Mouse (Mus musculus) neural tube, embryonic 11.5 days (tissue): ENCODE data around the gene Olfr15. TPM values are rescaled to one million over a fixed set of nuclear protein-coding genes. Genes with fewer than 3 reads are reported as not detected.

ENCODE experiments used
- ATAC-seq: fragments of 200-750 bp; cut with Nextera tagmentation; 2 replicates; pipeline ENCODE4 v1.8.0; 2017; ENCODE audit warnings: moderate number of reproducible peaks, mild to moderate bottlenecking, moderate TSS enrichment, moderate library complexity; ENCODE audit not compliant: insufficient read depth, low FRiP score, low TSS enrichment
- DNase-seq: peaks from one replicate; pipeline ENCODE4 v3.0.0-alpha.2; 2015; ENCODE audit warnings: low spot score
- H3K27ac ChIP-seq: fragments of 300-500 bp; sonication (generic); 2 replicates; pipeline ENCODE4 v1.5.1; 2014; ENCODE audit warnings: low read depth, mild to moderate bottlenecking, low read length
- H3K27me3 ChIP-seq: fragments of 300-500 bp; sonication (generic); 2 replicates; pipeline ENCODE4 v1.6.1; 2014; ENCODE audit warnings: mild to moderate bottlenecking, low read length, mixed read lengths; ENCODE audit not compliant: control insufficient read depth, insufficient read depth
- H3K36me3 ChIP-seq: fragments of 300-500 bp; sonication (generic); 2 replicates; pipeline ENCODE4 v1.6.1; 2014; ENCODE audit warnings: mild to moderate bottlenecking, low read length, moderate library complexity, mixed read lengths; ENCODE audit not compliant: control insufficient read depth, insufficient read depth
- H3K4me1 ChIP-seq: fragments of 300-500 bp; sonication (generic); 2 replicates; pipeline ENCODE4 v1.6.1; 2014; ENCODE audit warnings: low read length, mixed read lengths; ENCODE audit not compliant: control insufficient read depth, insufficient read depth
- H3K4me2 ChIP-seq: fragments of 300-500 bp; sonication (generic); 2 replicates; pipeline ENCODE4 v1.6.1; 2014; ENCODE audit warnings: low read depth, mild to moderate bottlenecking, moderate library complexity
- H3K4me3 ChIP-seq: fragments of 300-500 bp; sonication (generic); 2 replicates; pipeline ENCODE4 v1.5.1; 2014; ENCODE audit warnings: low read depth, low read length
- H3K9ac ChIP-seq: fragments of 300-500 bp; sonication (generic); 2 replicates; pipeline ENCODE4 v1.6.1; 2014; ENCODE audit warnings: mild to moderate bottlenecking, low read length
- H3K9me3 ChIP-seq: fragments of 300-500 bp; sonication (generic); 2 replicates; pipeline ENCODE4 v1.6.1; 2016; ENCODE audit warnings: low read length; ENCODE audit not compliant: control insufficient read depth
- WGBS: fragments of 180-500 bp; shearing (Covaris S2); extraction: QIAGEN DNeasy Blood & Tissue Kit; methylation state at CpG from one replicate; pipeline ENCODE4 v1.1.7; 2014; 5-methylcytosine and 5-hydroxymethylcytosine counted together
- polyA plus RNA-seq: library from polyadenylated mRNA; unstranded; fragments of >200 nt; fragmentation: Nextera tagmentation; extraction: Ambion mirVana; gene quantifications from 2 replicates; pipeline ENCODE4 v1.2.1, GENCODE M21; 2014

Olfr15 gene
- polyA plus RNA-seq, 1 experiment from 2014 or later = not detected

DNA sequence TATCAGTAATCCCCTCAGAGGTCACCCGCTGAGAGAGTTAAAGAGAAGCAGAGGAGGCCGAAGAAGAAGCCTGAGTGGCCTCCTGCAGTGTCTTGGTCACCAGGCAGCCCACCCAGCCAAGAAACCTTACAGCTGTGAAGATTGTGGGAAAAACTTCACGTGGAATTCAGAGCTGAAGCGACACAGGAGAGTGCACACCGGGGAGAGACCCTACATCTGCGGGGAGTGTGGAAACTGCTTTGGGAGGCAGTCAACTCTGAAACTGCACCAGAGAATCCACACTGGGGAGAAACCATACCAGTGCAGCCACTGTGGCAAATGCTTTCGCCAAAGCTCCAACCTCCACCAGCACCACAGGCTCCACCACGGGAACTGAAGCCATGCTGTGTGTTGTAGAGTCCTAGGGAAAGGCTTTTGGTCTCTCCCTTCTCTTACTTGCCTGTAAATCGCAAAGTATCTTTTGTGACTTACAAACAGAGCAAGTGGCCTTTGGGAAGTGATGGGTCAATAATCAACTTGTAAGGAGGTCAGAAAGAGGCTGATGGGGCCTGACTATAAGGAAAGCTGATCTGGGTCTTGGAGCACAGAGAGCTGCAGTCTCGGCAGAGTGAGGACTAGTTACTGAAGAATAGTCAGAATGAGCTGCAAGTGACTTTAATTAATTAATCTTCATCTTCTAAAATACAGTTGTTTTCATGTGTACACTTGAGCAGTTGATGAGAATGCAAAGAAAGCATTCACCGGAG is 23.9 kb downstream of the Olfr15 start:
- Histone ChIP-seq H3K9ac (no peak overlapping the region), H3K9me3 (no peaks in the 10 kb centered on the region), H3K27ac (no peak overlapping the region), H3K4me3 (no peak overlapping the region), H3K36me3 (no peaks in the 10 kb centered on the region), H3K27me3 (no peaks in the 10 kb centered on the region), H3K4me1 (no peaks in the 10 kb centered on the region), H3K4me2 (no peak overlapping the region)
- ATAC-seq (no peak), DNase-seq (no peak)
- WGBS = 73% methylated on average over 11 of the region's 11 CpGs

DNA sequence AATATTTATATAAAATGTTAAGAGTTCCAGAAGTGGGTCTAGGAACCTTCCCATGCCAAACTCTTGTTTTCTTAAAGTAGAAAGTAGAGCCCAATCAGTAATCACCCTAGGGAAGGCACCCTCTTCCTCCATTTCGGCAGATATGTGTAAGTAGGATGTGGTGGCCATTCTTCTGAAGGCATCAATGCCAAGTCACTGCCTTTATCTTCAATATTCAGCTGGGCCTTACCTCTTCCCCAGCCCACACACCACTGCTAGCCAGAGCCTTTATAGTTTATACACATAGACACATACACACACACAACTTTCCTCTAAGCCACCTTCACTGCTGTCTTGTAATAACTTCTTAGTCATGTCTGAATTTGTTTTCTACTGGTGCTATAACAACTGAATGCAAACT is 25.1 kb downstream of the Olfr15 start:
- H3K27ac ChIP-seq = no peak overlapping the region
- H3K9ac ChIP-seq = no peak overlapping the region
- no peaks in the 10 kb centered on the region for H3K4me1 ChIP-seq
- ATAC-seq (no peak), DNase-seq (no peak)
- WGBS = 86% methylated on average over 1 of the region's 1 CpGs
- H3K9me3 ChIP-seq = no peaks in the 10 kb centered on the region
- H3K27me3 ChIP-seq = no peaks in the 10 kb centered on the region
- H3K4me2 ChIP-seq = no peak overlapping the region
- H3K4me3 ChIP-seq = no peak overlapping the region
- H3K36me3 ChIP-seq = no peaks in the 10 kb centered on the region

DNA sequence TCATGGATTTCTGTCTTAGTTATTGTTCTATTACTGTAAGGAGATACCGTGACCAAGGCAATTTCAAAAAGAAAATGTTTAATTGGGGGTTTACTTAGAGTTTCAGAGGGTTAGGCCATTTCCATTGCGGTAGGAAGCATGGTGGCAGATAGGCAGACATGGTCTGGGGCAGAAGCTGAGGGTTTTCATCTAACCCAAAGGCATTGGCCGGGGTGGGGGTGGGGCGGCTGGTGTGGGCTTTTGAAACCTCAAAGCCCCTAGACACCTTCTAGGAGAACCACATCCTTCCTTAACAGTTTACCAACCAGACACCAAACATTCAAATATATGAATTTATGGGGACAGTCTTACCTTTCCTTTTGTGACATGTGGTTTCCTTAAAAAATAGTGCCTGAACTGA is 28.6 kb downstream of the Olfr15 start:
- Histone ChIP-seq H3K27ac (no peak overlapping the region), H3K27me3 (no peaks in the 10 kb centered on the region), H3K4me3 (no peak overlapping the region), H3K4me1 (no peaks in the 10 kb centered on the region), H3K36me3 (no peaks in the 10 kb centered on the region), H3K9me3 (no peaks in the 10 kb centered on the region), H3K9ac (no peak overlapping the region), H3K4me2 (no peak overlapping the region)
- 93% methylated on average over 4 of the region's 4 CpGs for WGBS
- ATAC-seq (no peak), DNase-seq (no peak)

DNA sequence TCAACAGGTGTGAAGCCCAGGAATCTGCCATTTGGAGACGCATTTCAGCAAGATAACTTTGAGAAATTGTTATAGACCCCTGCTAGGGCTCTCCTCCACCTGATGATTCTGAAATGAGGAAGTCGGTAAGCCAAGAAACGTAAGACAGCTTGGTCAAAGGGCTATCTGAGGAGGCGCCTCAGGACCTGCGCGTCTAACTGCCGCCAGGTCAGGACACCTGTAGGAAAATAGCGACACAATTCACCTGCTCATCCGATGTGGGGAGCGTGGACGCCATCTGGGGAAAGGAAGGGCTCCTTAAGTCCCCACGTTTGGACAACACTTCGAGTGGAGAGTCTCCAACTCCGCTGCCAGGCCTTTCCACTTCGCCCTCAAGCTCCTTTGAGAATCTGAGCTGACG is 41.1 kb downstream of the Olfr15 start:
- ATAC-seq (0 out of 2 replicates have a peak, but pooled peaks have one; percentile 1), DNase-seq (no peak)
- Histone ChIP-seq H3K4me2 (peak overlapping the region; percentile 73), H3K27me3 (no peaks in the 10 kb centered on the region), H3K36me3 (peaks cover 2% of the 10 kb centered on the region; the same call in 1 of the 2 replicates), H3K9ac (peak overlapping the region; percentile 20), H3K27ac (no peak overlapping the region), H3K9me3 (no peaks in the 10 kb centered on the region), H3K4me3 (peak overlapping the region; percentile 52), H3K4me1 (peaks cover 3% of the 10 kb centered on the region; the same call in 1 of the 2 replicates)
- WGBS = 2% methylated on average over 16 of the region's 16 CpGs

DNA sequence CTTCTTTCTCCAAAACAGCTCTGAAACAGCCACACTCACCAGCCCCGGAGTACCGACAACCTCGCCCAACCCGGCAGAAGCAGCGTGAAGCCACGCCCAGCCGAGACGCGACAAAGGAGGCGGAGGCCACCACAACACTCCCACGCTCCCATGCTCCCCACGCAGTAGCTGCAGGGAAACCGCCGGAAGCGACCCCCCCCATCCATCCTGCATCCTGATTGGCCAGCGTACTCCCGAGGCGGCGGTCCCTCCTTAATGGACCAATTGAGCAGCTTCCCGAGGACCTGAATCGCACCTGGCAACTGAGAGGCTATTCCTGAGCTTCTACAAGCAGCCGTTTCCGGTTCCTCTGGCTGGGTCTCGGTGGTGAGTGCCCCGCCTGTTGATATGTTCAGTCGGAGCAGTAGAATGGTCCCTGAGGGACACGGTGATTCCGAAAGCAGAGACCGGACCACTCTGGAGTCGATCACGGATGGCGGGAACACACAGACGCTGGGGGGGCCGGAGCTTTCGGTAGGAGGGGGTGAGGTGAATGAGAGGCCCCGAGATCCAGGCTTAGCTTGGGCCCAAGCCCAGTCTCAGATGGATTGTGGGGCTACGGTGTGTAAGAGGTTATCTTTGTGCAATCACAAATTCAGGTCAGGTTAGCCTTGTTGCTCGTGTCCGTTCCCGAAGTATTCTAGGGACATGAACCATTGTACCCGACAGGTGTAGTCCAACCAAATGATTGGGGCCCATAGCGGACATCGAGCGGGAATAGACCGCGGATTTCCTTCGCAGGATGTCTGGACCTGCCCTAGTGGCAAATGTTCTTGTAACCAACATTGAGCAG is 41.8 kb downstream of the Olfr15 start, which contains the start of gene Naa60:
TSS of gene Naa60 (plus strand) at position 160 of the 832 bp plus-strand sequence.
- Histone ChIP-seq H3K27me3 (no peaks in the 10 kb centered on the region), H3K9ac (peak within 1 kb of the TSS; percentile 20), H3K27ac (no peak within 1 kb of the TSS), H3K9me3 (no peaks in the 10 kb centered on the region), H3K4me1 (peaks cover 3% of the 10 kb centered on the region; the same call in 1 of the 2 replicates), H3K4me3 (peak within 1 kb of the TSS; percentile 52), H3K36me3 (peaks cover 2% of the 10 kb centered on the region; the same call in 1 of the 2 replicates), H3K4me2 (peak within 1 kb of the TSS; percentile 73)
- 6% methylated on average over 47 of the region's 47 CpGs for WGBS
- ATAC-seq = peak; percentile 98
- DNase-seq = peak; percentile 91

DNA sequence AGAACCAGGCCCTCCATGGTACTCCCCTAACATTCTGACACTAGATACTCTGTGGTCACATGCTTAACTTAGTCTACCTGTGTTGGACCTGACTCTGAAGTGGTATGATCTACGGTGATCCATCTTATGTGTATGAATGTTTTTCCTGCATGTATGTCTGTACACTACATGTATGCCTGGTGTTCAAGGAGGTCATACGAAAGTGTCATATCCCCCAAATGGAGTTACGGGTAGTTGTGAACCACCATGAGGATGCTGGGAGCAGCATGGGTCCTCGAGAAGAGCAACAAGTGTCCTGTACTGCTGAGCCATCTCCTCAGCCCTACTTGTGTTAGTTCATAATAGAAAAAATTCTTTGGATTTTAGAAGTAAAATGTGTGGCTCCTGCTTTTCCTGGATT is 45.7 kb downstream of the Olfr15 start:
- H3K9me3 ChIP-seq = no peaks in the 10 kb centered on the region
- WGBS = 91% methylated on average over 4 of the region's 4 CpGs

DNA sequence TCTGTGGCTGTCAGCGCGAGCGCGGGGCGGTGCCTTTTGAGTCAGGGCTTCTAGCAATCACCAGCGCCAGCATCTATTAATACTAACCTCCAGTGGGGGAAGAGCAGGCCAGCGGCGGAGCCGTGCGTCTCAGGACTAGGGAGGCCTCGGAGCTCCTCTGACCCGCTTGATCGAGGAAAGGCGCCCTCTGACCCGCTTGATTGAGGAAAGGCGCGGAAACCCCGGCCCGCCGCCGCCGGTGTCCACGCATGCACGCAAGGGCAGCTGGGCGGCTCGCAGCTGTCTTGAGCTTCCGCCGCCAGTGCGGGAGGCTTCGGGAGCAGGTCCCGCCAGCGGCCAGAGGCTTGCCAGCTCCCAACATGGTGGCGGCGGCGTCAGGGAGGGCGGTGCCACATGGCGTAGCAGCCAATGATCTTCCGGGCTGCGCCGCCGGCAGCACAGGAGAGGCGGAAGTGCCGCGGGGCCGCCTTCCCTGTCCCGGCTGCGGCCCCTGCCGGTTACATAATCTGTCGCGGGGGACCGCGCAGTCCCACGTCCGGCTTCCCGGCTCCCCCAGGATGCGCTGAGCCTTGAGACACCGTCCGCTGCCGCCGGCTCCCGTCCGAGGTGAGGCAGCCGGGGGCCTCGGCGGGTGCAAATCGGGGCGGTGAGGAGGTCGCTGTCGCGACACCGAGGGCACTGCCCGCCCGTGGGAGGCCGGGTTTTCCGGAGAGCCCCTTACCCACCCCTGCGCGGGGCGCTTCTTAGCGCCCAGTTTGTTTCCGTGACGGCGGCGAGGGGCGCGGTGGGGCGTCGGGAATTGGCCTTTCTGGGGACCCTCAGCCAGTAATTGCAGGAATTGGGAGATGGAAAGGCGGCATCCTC is 53.8 kb downstream of the Olfr15 start, which contains the start of the genes Zfp597 and Gm20695:
TSS of gene Zfp597 (minus strand) at position 361 of the 864 bp plus-strand sequence.
TSS of gene Gm20695 (plus strand) at position 448 of the 864 bp plus-strand sequence.
- Histone ChIP-seq H3K4me2 (peak within 1 kb of the TSS; percentile 73), H3K4me3 (peak within 1 kb of the TSS; percentile 90), H3K27me3 (no peaks in the 10 kb centered on the region), H3K9ac (peak within 1 kb of the TSS; percentile 84), H3K9me3 (no peaks in the 10 kb centered on the region), H3K36me3 (0 out of 2 replicates have a peak, but pooled peaks cover under 1% of the 10 kb centered on the region), H3K4me1 (peaks cover 5% of the 10 kb centered on the region), H3K27ac (peak within 1 kb of the TSS; percentile 90)
- DNase-seq (peak; percentile 96), ATAC-seq (peak; percentile 99)
- under 1% methylated on average over 77 of the region's 88 CpGs for WGBS

More for the DNA sequence above, 45.7 kb downstream of the Olfr15 start:
- no peaks in the 10 kb centered on the region for H3K27me3 ChIP-seq
- H3K36me3 ChIP-seq = peaks cover 4% of the 10 kb centered on the region; the same call in 1 of the 2 replicates
- DNase-seq (no peak), ATAC-seq (no peak)
- peaks cover 3% of the 10 kb centered on the region; the same call in 1 of the 2 replicates for H3K4me1 ChIP-seq
- H3K4me2 ChIP-seq = no peak overlapping the region
- H3K9ac ChIP-seq = no peak overlapping the region
- H3K4me3 ChIP-seq = no peak overlapping the region
- no peak overlapping the region for H3K27ac ChIP-seq
